Mouse (Mus musculus) lung, postnatal 0 days (tissue): ENCODE results near the gene Hist2h4.

Experiments used
- CTCF ChIP-seq: IDR thresholded peaks from 2 replicates; pipeline ENCODE4 v1.5.1; 2016; ENCODE audit warnings: antibody characterized with exemption, mild to moderate bottlenecking
- EP300 ChIP-seq: IDR thresholded peaks from 2 replicates; pipeline ENCODE4 v1.6.1; 2016; ENCODE audit warnings: antibody characterized with exemption, mild to moderate bottlenecking, control low read depth

DNA sequence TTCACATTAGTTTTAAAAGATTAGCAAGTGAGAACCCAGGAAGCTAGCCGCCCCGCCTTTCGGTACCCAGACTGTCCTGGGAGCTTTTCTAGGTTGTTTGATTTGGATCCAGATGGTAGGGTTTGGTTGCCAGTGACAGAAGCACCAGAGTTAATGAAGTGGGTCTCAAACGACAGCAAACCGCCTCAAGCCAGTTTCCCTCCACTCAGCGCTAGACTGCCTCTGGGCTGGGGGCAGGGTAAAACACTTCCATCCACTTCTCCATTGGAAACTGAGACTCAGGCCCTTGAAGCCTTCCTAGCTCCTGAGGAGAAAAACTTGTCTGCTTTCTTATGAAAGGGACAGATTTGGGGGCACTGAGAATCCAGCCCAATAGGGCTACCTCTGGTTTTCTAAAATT lies 29.5 kb upstream of the Hist2h4 start:
- TF ChIP-seq CTCF (no peak), EP300 (no peak)
